Mouse (Mus musculus) layer of hippocampus, postnatal 14 days (tissue): ENCODE measurements around the gene Tmem107. TPM values are rescaled to one million over a fixed set of nuclear protein-coding genes. Genes with fewer than 3 reads are reported as not detected.

ENCODE experiments used
- DNase-seq, 2 experiments: peaks; one replicate each; pipeline ENCODE4 v3.0.0; 2021 to 2022; ENCODE audit warnings: low spot score in 2 of 2, mixed read lengths in 1 of 2
- total RNA-seq, 2 experiments: library from RNA; stranded (reverse); gene quantifications; 2 replicates each; pipeline ENCODE4 v1.2.3; 2021

The Tmem107 gene
- total RNA-seq, 2 experiments from 2014 or later: 13.5 to 13.7 TPM

DNA sequence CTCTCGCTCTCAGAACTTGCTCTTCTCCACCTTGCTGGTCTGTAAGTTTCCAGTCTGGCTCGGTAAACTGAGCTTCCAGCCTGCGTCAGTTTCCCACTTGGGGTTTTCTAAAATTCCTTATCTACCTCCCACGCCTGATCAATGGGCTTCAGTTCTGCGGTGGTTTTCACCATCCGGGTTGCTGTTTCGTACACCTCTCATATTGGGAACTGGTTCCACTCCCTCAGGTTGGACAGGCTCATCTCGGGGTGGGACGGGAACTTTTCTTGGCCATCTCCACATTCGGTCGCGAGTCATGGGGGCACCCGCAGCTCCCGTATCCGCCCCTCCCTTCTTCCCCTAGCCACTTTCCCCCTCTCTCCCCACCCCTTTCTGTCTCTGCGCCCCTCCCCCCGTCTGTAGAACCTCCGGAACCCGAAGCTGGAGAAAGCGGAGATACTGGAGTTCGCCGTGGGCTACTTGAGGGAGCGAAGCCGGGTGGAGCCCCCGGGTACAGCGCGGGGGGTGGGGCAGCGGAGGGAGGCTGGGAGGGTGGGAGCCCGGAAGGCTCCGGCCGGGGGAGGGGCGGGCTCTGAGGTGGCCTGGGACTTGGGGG lies 51.2 kb downstream of the Tmem107 start:
- DNase-seq: no peak

DNA sequence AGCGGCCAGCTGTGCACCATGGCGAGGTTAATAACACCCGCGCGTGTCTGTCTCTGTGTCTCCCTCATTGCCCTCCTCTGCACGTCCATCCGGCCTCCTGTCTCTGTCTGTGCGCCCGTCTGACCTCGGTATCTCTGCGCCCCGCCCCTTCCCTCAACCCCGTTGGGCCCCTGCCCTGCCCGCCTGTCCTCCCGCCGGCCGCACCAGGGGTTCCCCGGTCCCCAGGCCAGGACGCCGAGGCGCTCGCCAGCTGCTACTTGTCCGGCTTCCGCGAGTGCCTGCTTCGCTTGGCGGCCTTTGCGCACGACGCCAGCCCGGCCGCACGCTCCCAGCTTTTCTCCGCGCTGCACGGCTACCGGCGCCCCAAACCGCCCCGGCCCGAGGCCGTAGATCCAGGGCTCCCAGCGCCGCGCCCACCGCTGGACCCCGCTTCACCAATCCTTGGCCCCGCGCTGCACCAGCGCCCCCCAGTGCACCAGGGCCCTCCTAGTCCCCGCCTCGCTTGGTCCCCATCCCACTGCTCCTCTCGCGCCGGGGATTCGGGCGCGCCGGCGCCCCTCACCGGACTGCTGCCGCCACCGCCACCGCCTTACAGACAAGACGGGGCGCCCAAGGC lies 51.8 kb downstream of the Tmem107 start, which contains the start of gene 9130213A22Rik:
Gene 9130213A22Rik (minus strand): TSS at position 254 of the 616 bp plus-strand sequence.
- peak; percentile 90 to 92 for DNase-seq

Other genes with a start within 250 kb of the Tmem107 start
- gene Ndel1, start 198.9 kb upstream of the Tmem107 start, total RNA-seq: 10 to 100 TPM; 85.1 to 93.1 TPM
- gene Rnf222, start 182.3 kb upstream of the Tmem107 start, total RNA-seq: not detected
- gene Rpl26, start 169.2 kb upstream of the Tmem107 start, total RNA-seq: 100 to 1,000 TPM; 611 to 652 TPM
- under 1 TPM; 0.33 to 0.41 TPM for gene Odf4, start 143.7 kb upstream of the Tmem107 start, total RNA-seq
- 1 to 10 TPM; 7.6 to 9.7 TPM for gene Arhgef15, start 113.3 kb upstream of the Tmem107 start, total RNA-seq
- 1 to 10 TPM; 4.6 to 4.8 TPM for gene Slc25a35, start 102.7 kb upstream of the Tmem107 start, total RNA-seq
- gene Rangrf, start 95.6 kb upstream of the Tmem107 start, total RNA-seq: 10 to 100 TPM; 13.4 to 15.8 TPM
- 10 to 100 TPM; 24.1 to 25.3 TPM for gene Pfas, start 62.3 kb upstream of the Tmem107 start, total RNA-seq
- 10 to 100 TPM; 33.6 to 38.8 TPM for gene Ctc1, start 54.9 kb upstream of the Tmem107 start, total RNA-seq
- 1 to 10 TPM; 2.1 to 2.3 TPM for gene Aurkb, start 25.2 kb upstream of the Tmem107 start, total RNA-seq
- gene Borcs6, start 11.1 kb upstream of the Tmem107 start, total RNA-seq: 10 to 100 TPM; 25.2 to 26.4 TPM
- 1,000 to 10,000 TPM; 1,073 to 1,118 TPM for gene Vamp2, start 17.7 kb downstream of the Tmem107 start, total RNA-seq
- gene Per1, start 24.4 kb downstream of the Tmem107 start, total RNA-seq: 10 to 100 TPM; 84.4 to 86.8 TPM
- gene Hes7, start 49.6 kb downstream of the Tmem107 start, total RNA-seq: under 1 TPM; 0.46 to 0.62 TPM
- under 1 TPM; 0.88 to 0.95 TPM for gene 9130213A22Rik, start 51.8 kb downstream of the Tmem107 start, total RNA-seq
- gene Aloxe3, start 55.1 kb downstream of the Tmem107 start, total RNA-seq: 1 to 10 TPM; 2.9 to 5.7 TPM
- gene Alox12b, start 86.2 kb downstream of the Tmem107 start, total RNA-seq: under 1 TPM; 0.65 to 0.95 TPM
- gene Alox8, start 127.0 kb downstream of the Tmem107 start, total RNA-seq: 1 to 10 TPM; 5.5 to 8.4 TPM
- gene Gucy2e, start 166.2 kb downstream of the Tmem107 start, total RNA-seq: 1 to 10 TPM; 1.0 to 1.1 TPM